Mouse (Mus musculus): ENCODE data around the gene Iqschfp. TPM values are rescaled to one million over a fixed set of nuclear protein-coding genes. Genes with fewer than 3 reads are reported as not detected.
A peak's percentile ranks its signal among the peaks of the same experiment; 100 is the strongest.

Gene Iqschfp
- polyA plus RNA-seq, 1 experiment from 2014 or later, result not detected

DNA sequence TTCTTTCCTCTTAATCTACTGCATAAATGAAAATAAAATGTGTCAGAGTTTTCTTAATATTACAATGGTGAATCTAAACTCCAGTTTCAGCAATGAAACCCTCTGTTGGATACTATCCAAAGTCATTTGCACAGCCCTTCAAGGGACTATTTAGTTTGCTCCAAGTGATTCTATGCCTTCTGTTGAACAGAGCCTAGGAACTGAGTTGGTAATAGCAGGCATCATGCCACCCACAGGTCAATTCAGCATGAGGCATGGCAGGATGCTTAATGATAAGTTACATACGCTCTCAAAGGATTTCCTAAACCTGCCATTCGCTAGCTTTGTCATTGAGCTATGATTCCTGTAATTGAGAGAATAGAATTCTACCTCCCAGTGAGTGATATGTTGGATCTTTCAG is 392.5 kb downstream of the Iqschfp start:
- 74% methylated on average over 2 of the region's 2 CpGs for WGBS
- ATAC-seq (replicated peaks; ENCODE audit: low FRiP score), result no peak

DNA sequence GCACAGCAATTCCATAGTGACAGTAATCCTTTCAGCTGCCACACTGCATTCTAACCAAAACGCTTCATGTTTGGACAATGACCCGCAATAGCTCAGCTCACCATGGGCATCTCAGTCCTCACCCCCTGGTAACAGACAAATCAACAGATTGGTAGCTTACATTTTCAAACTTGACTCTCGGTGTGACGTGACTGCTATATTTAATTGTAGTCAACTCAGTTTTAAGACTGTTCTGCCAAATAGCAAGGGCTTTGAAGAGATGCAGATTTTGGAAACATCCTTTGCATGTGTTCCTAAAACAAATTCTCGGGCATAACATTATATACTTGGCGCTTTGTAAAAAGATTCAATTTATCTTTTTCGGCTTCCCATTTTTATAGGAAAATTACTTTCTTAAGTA is 404.7 kb downstream of the Iqschfp start:
- WGBS, result 88% methylated on average over 7 of the region's 7 CpGs
- no peaks in the 10 kb centered on the region for H3K36me3 ChIP-seq (ENCODE audit: control insufficient read depth, insufficient read depth, low read length)

More for the DNA sequence above, 392.5 kb downstream of the Iqschfp start:
- Histone ChIP-seq H3K9ac (ENCODE audit: low read depth, low read length) (no peak overlapping the region), H3K4me3 (ENCODE audit: low read depth, low read length) (no peak overlapping the region), H3K9me3 (ENCODE audit: control insufficient read depth, low read length) (no peaks in the 10 kb centered on the region), H3K36me3 (ENCODE audit: control insufficient read depth, insufficient read depth, low read length) (no peaks in the 10 kb centered on the region), H3K27me3 (replicated peaks; ENCODE audit: control insufficient read depth, insufficient read depth, low read length) (no peaks in the 10 kb centered on the region), H3K4me1 (replicated peaks; ENCODE audit: control insufficient read depth, insufficient read depth, low read length) (no peaks in the 10 kb centered on the region), H3K4me2 (no peak overlapping the region), H3K27ac (ENCODE audit: low read depth, low read length) (no peak overlapping the region)
- DNase-seq (ENCODE audit: low spot score), result no peak

DNA sequence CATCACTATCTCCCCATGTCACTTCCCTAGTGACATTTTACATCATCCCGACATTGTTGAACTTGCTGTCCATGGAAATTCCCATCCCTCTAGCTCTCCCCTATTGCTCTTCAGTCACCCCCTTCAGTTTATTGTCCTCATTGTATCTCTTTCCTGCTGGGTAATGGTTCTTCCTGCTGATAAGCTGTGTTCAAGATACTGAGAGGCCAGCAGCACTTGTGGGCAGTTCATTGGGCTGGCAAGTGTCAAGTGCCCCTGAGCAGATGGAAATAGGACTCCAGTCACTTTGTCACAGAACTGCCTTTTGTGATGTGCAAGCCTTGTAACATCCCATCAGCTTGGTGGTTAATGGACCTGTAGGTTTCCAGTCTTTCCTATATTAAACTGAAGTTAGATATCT is 413.6 kb downstream of the Iqschfp start:
- Histone ChIP-seq H3K27me3 (replicated peaks; ENCODE audit: control insufficient read depth, insufficient read depth, low read length) (no peaks in the 10 kb centered on the region), H3K27ac (ENCODE audit: low read depth, low read length) (no peak overlapping the region), H3K4me1 (replicated peaks; ENCODE audit: control insufficient read depth, insufficient read depth, low read length) (peaks cover 2% of the 10 kb centered on the region; the same call in 1 of the 2 replicates), H3K9ac (ENCODE audit: low read depth, low read length) (no peak overlapping the region), H3K4me3 (ENCODE audit: low read depth, low read length) (no peak overlapping the region), H3K4me2 (no peak overlapping the region), H3K9me3 (ENCODE audit: control insufficient read depth, low read length) (no peaks in the 10 kb centered on the region), H3K36me3 (ENCODE audit: control insufficient read depth, insufficient read depth, low read length) (no peaks in the 10 kb centered on the region)
- ATAC-seq (replicated peaks; ENCODE audit: low FRiP score), result peak; percentile 51
- WGBS, result 12% methylated on average over 1 of the region's 1 CpGs
- DNase-seq (ENCODE audit: low spot score), result no peak

More for the DNA sequence above, 404.7 kb downstream of the Iqschfp start:
- Histone ChIP-seq H3K4me1 (replicated peaks; ENCODE audit: control insufficient read depth, insufficient read depth, low read length) (no peaks in the 10 kb centered on the region), H3K9me3 (ENCODE audit: control insufficient read depth, low read length) (no peaks in the 10 kb centered on the region), H3K9ac (ENCODE audit: low read depth, low read length) (no peak overlapping the region), H3K27me3 (replicated peaks; ENCODE audit: control insufficient read depth, insufficient read depth, low read length) (no peaks in the 10 kb centered on the region), H3K4me3 (ENCODE audit: low read depth, low read length) (no peak overlapping the region), H3K4me2 (no peak overlapping the region), H3K27ac (ENCODE audit: low read depth, low read length) (no peak overlapping the region)
- DNase-seq (ENCODE audit: low spot score) (no peak), ATAC-seq (replicated peaks; ENCODE audit: low FRiP score) (no peak)

DNA sequence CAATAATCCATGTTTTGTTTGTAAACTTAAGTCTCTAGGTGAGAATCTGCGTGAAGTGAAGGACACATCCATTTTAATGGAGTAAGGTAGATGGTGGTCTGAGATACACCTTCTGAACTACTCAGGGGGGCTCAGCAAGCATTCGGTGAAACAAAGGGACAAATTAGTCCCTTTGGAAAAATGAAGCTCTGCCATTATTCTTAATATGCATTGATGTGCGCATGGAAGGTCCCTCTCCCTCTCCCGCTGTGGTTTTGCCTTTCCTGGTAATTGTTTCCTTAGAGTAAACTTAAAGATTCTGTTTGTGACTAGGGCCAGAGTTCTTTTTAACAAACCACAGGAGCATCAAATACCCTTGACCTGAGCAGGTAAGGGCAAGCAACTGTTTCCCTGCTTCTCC is 414.7 kb downstream of the Iqschfp start:
- Histone ChIP-seq H3K27ac (ENCODE audit: low read depth, low read length) (no peak overlapping the region), H3K9me3 (ENCODE audit: control insufficient read depth, low read length) (no peaks in the 10 kb centered on the region), H3K4me2 (no peak overlapping the region), H3K9ac (ENCODE audit: low read depth, low read length) (no peak overlapping the region), H3K27me3 (replicated peaks; ENCODE audit: control insufficient read depth, insufficient read depth, low read length) (no peaks in the 10 kb centered on the region), H3K4me1 (replicated peaks; ENCODE audit: control insufficient read depth, insufficient read depth, low read length) (peaks cover 2% of the 10 kb centered on the region; the same call in 1 of the 2 replicates), H3K4me3 (ENCODE audit: low read depth, low read length) (no peak overlapping the region), H3K36me3 (ENCODE audit: control insufficient read depth, insufficient read depth, low read length) (no peaks in the 10 kb centered on the region)
- ATAC-seq (replicated peaks; ENCODE audit: low FRiP score), result no peak
- 65% methylated on average over 4 of the region's 4 CpGs for WGBS
- DNase-seq (ENCODE audit: low spot score), result no peak

DNA sequence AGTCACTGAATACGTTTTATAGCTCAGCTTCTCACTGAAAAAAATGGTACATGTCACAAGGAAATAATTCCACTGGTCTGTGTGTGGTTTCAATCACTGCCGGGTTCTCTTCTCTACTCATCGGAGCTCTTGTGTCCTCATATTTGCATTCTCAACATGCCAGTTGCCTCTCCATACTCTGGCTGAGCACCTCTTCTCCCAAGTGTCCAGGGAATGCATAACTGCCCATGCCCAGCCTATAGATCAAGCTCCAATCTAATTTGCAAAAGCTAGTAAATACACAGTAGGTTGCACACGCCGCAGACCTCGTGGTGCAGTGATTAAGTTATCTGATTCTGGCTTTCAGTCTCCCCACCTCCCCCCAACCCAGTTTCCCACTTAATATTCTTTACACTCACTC is 433.5 kb downstream of the Iqschfp start:
- no peaks in the 10 kb centered on the region for H3K9me3 ChIP-seq (ENCODE audit: control insufficient read depth, low read length)
- no peak overlapping the region for H3K4me3 ChIP-seq (ENCODE audit: low read depth, low read length)
- no peak overlapping the region for H3K4me2 ChIP-seq
- H3K36me3 ChIP-seq (ENCODE audit: control insufficient read depth, insufficient read depth, low read length), result no peaks in the 10 kb centered on the region
- WGBS, result 74% methylated on average over 6 of the region's 6 CpGs
- no peak overlapping the region for H3K27ac ChIP-seq (ENCODE audit: low read depth, low read length)
- ATAC-seq (replicated peaks; ENCODE audit: low FRiP score), result no peak
- H3K4me1 ChIP-seq (replicated peaks; ENCODE audit: control insufficient read depth, insufficient read depth, low read length), result no peaks in the 10 kb centered on the region
- DNase-seq (ENCODE audit: low spot score), result no peak
- no peaks in the 10 kb centered on the region for H3K27me3 ChIP-seq (replicated peaks; ENCODE audit: control insufficient read depth, insufficient read depth, low read length)
- H3K9ac ChIP-seq (ENCODE audit: low read depth, low read length), result no peak overlapping the region

DNA sequence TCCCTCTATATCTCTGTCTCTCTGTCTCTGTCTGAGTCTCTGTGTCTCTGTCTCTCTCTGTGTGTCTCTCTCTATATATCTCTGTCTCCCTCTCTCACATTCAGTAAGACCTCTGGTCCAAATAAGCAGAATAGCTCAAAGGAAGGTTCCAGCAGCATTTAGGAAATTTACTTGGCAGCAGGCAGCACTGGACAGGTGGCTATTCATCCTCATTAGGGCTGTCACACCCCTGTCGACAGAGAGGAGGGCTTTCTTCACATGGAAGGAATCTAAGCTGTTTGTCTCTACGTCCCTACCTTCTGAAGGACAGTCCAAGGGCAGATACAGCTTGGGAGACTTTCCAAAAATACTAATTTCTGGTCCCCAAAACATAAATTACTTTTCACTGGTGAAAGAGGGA is 440.5 kb downstream of the Iqschfp start:
- H3K4me2 ChIP-seq, result no peak overlapping the region
- H3K9me3 ChIP-seq (ENCODE audit: control insufficient read depth, low read length), result no peaks in the 10 kb centered on the region
- ATAC-seq (replicated peaks; ENCODE audit: low FRiP score) (no peak), DNase-seq (ENCODE audit: low spot score) (no peak)
- no peaks in the 10 kb centered on the region for H3K4me1 ChIP-seq (replicated peaks; ENCODE audit: control insufficient read depth, insufficient read depth, low read length)
- no peak overlapping the region for H3K9ac ChIP-seq (ENCODE audit: low read depth, low read length)
- H3K27ac ChIP-seq (ENCODE audit: low read depth, low read length), result no peak overlapping the region
- no peaks in the 10 kb centered on the region for H3K27me3 ChIP-seq (replicated peaks; ENCODE audit: control insufficient read depth, insufficient read depth, low read length)
- no peaks in the 10 kb centered on the region for H3K36me3 ChIP-seq (ENCODE audit: control insufficient read depth, insufficient read depth, low read length)
- 47% methylated on average over 2 of the region's 2 CpGs for WGBS
- no peak overlapping the region for H3K4me3 ChIP-seq (ENCODE audit: low read depth, low read length)

DNA sequence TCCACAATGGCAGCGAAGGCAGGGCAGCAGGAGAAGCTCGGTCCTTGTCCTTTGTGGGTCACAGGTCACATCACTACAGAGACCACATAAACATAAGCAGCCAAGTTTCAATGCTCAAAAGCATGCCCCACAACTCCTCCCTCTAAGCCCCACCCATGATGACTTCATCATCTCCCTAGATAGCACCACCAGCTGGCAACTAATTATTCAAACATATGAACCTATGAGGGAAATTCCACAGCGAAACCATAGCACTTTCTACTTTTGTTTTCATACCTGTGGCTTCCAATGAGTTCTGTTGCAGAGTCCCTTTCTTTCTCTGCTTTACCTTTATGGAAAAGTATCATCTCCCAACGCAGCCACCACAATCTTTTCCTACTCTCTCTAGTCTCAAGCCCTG is 443.5 kb downstream of the Iqschfp start:
- H3K36me3 ChIP-seq (ENCODE audit: control insufficient read depth, insufficient read depth, low read length), result no peaks in the 10 kb centered on the region
- H3K9me3 ChIP-seq (ENCODE audit: control insufficient read depth, low read length), result no peaks in the 10 kb centered on the region
- DNase-seq (ENCODE audit: low spot score), result no peak
- no peak overlapping the region for H3K27ac ChIP-seq (ENCODE audit: low read depth, low read length)
- H3K27me3 ChIP-seq (replicated peaks; ENCODE audit: control insufficient read depth, insufficient read depth, low read length), result no peaks in the 10 kb centered on the region
- H3K4me3 ChIP-seq (ENCODE audit: low read depth, low read length), result no peak overlapping the region
- WGBS, result 89% methylated on average over 4 of the region's 4 CpGs
- H3K4me1 ChIP-seq (replicated peaks; ENCODE audit: control insufficient read depth, insufficient read depth, low read length), result no peaks in the 10 kb centered on the region
- H3K9ac ChIP-seq (ENCODE audit: low read depth, low read length), result no peak overlapping the region
- ATAC-seq (replicated peaks; ENCODE audit: low FRiP score), result no peak
- no peak overlapping the region for H3K4me2 ChIP-seq

DNA sequence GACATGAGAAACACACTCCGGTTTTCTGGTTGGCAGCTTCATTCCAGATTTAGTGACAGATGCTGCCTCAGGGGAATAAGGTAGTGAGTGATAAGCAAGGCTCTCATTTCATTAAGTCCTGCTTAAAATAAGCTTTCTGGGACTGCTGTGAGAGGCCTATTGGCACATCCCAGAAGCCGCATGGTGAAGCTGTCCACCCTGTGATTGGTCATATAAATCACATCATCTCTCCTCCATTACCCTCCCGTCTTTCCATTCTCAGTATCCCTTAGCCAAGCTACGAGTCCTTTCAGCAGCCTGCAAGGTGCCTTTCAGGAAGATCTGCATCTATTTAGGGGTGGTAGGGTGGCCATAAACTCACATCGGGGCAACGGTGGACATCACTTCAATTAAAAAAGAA is 458.6 kb downstream of the Iqschfp start:
- Histone ChIP-seq H3K9me3 (ENCODE audit: control insufficient read depth, low read length) (no peaks in the 10 kb centered on the region), H3K36me3 (ENCODE audit: control insufficient read depth, insufficient read depth, low read length) (no peaks in the 10 kb centered on the region), H3K9ac (ENCODE audit: low read depth, low read length) (no peak overlapping the region), H3K27ac (ENCODE audit: low read depth, low read length) (no peak overlapping the region), H3K4me2 (no peak overlapping the region), H3K4me1 (replicated peaks; ENCODE audit: control insufficient read depth, insufficient read depth, low read length) (no peaks in the 10 kb centered on the region), H3K27me3 (replicated peaks; ENCODE audit: control insufficient read depth, insufficient read depth, low read length) (no peaks in the 10 kb centered on the region), H3K4me3 (ENCODE audit: low read depth, low read length) (no peak overlapping the region)
- no peak for DNase-seq (ENCODE audit: low spot score)
- no peak for ATAC-seq (replicated peaks; ENCODE audit: low FRiP score)
- 80% methylated on average over 6 of the region's 6 CpGs for WGBS

DNA sequence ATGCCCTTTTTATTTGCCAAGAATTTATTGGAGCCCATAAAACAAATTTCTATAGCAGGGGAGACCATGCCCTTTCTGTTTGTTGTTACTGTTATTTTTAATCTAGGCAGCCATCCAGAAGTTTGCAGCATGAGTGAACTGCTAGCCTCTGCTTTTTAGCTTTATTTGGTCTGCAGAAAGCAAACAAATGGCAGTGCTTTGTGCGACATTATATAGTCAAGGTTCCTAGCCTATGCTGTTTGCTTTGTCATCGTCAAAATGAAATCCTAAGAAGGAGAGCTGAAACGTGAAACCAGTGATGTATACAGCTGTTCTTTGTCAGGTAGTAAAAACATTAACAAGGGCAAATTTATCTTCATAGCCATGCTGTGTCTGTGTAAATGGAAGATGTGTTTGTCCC is 459.4 kb downstream of the Iqschfp start:
- Histone ChIP-seq H3K9ac (ENCODE audit: low read depth, low read length) (no peak overlapping the region), H3K27me3 (replicated peaks; ENCODE audit: control insufficient read depth, insufficient read depth, low read length) (no peaks in the 10 kb centered on the region), H3K4me2 (no peak overlapping the region), H3K27ac (ENCODE audit: low read depth, low read length) (no peak overlapping the region), H3K36me3 (ENCODE audit: control insufficient read depth, insufficient read depth, low read length) (no peaks in the 10 kb centered on the region), H3K4me3 (ENCODE audit: low read depth, low read length) (no peak overlapping the region), H3K9me3 (ENCODE audit: control insufficient read depth, low read length) (no peaks in the 10 kb centered on the region), H3K4me1 (replicated peaks; ENCODE audit: control insufficient read depth, insufficient read depth, low read length) (no peaks in the 10 kb centered on the region)
- ATAC-seq (replicated peaks; ENCODE audit: low FRiP score) (no peak), DNase-seq (ENCODE audit: low spot score) (no peak)
- WGBS, result 48% methylated on average over 3 of the region's 3 CpGs
